Mouse (Mus musculus): ENCODE results near the gene Lss.

Lss gene

DNA sequence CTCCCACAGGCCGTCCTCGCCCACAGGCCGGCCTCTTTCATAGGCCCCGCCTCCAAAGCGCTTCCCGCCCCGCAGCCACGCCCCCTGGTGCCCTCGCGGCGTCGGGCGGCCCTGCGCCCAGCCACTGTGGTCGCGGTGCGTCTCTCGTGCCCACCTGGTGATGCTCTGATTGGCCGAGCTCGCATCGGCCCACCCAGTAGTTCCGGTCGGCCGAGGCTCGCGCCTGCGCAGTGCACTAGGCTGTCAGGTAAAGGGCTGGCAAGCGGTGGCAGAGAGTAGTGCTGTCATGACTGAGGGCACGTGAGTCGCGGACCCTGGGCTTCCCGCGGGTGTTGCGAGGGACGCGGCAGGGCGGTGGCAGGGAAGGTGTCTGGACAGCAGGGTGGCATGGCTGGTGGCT, at the start of gene Lss:
Lss (plus strand) TSS at position 214 of the 400 bp plus-strand sequence.
- DNase-seq, result peak; percentile 98

DNA sequence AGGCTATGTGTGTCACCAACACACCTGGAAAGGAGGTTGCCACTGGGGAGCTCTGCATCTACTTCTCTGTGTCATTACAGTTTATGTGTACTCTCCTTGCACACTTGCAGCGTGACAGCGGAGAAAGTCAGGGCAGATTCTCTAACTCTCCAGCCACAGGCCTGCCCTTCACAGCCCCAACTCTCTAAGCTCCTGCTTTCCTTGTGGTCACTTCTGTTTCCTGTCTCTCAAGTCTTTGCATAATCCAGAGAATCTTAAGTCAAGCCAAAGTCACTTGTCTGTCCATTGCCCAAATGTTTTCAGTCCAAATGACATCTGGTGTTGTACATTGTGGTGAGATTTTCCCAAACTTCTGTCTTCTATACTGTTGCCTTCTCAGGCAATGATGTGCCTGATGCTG, 45.1 kb upstream of the Lss start:
- DNase-seq, result no peak

DNA sequence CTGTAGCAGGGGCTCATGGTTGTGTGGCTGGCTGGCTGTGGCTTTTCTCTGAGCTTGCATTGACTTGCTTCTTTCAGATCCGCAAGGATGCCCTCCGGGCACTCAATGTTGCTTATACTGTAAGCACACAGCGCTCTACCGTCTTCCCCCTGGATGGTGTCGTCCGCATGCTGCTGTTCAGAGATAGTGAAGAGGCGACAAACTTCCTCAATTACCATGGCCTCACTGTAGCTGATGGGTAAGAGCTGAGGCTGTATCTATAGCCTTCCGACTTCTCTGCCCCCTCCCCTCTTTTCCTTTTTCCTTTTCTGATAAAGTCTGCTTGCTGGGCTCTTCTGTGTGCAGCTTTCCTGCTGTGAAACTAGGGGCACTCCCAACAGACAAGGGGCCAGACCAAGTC, 43.1 kb upstream of the Lss start:
- no peak for DNase-seq

DNA sequence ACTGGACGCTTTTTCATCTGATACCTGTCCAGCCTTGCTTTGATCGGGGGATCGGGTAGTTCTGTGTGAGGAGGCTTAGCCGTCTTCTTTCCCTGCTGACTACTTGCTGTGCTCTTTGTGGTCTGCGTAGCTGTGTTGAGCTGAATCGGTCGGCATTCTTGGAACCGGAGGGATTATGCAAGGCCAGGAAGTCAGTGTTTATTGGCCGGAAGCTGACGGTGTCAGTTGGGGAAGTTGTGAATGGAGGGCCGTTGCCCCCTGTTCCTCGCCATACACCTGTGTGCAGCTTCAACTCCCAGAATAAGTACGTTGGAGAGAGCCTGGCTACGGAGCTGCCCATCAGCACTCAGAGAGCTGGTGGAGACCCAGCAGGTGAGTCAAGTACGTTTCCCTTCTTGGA, 42.2 kb upstream of the Lss start:
- DNase-seq, result no peak

DNA sequence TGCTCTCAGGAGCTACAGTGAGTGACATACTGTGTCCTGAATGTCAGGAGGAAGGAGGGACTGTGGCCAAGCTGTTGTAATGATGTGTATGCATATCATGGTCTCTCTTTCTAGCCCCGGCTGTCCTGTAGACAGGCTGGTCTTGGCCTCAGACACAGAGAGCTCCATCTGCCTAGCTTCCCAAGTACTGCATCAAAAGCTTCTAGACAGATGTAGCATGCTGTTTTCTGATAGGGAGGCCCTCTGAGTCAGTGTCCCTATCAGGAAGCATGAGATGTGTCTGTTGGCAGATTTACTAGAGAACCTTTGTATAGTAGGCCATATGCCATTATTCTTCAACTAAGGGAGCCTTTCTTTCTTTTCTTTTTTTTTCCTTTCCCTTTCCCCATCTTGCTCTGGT, 37.9 kb upstream of the Lss start:
- DNase-seq, result no peak

DNA sequence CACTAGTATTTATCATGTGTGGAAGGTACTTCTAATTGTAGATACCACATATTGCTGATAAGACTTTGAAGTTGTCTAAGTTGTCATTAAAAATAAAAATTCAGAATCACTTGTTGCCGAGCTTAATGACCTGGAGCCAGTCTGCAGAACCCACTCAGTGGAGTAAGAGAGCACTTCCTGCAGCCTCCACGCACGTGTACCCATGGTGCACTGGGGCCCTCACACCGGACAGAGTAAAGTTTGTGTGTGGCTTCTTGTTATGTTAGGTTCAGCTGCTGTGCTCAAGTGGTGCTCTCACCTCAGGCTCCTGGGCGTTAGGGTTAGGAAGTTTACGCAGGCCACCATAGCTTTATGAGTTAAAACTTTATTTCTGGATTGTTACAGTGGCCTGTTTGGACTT, 35.9 kb upstream of the Lss start:
- no peak for DNase-seq

DNA sequence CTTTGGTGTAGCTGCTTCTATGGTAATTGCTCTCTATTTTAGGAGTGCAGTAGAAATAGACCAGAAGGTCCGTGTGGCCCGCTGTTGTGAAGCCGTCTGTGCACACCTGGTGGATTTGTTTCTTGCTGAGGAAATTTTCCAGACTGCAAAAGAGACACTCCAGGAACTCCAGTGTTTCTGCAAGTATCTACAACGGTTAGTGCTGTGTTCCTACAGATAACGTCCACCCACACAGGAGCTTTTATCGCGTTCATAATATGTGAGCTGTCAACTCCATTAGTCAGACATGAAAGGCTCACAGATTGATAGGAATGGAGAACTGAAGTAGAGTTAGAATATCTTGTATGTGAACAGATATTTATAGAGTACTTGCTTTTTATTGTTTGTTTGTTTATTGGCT, 35.0 kb upstream of the Lss start:
- DNase-seq, result no peak

DNA sequence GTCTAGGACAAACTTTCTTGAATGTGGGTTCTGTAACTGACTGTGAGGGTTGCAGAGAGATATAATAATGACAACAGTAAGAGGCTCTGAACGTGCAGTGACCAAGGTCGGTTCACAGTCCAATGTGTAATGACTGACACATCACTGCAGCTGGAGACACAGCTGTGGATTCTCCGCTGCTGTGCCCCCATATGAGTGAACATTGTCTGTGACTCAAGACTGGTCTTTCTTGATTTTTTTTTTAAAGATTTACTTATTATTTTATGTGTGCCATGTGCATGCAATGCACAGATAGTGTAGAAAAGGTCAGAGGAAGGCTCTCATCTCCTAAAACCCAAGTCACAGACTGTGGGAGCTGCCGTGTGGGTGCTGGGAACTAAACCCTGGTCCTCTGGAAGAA, 33.9 kb upstream of the Lss start:
- no peak for DNase-seq

DNA sequence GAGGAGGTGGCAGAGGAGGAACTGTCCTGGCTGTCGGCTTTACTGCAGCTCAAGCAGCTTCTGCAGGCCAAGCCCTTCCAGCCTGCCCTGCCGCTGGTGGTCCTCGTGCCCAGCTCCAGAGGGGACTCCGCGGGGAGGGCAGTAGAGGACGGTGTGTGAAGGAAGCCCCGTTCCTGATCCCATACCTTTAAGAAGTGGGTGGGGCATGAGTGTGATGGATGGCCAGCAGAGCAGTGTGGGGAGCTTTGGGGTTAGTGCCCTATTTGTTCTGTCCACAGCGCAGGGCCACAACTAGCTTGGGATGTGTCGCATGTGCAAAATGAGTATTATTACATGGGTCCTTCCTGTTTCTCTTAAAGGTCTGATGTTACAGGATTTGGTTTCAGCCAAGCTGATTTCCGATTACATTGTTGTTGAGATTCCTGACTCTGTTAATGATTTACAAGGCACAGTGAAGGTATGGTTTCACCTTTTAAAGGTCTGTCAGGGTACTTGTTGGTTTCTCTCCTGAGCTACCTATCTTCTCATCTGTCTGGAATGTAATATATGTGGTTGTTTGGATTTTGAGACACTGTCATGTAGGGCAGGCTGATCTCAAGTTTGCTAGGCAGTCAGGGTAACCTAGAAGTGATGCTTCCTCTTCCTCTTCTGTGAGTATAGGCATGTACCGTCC, 27.0 kb upstream of the Lss start:
- DNase-seq, result no peak

DNA sequence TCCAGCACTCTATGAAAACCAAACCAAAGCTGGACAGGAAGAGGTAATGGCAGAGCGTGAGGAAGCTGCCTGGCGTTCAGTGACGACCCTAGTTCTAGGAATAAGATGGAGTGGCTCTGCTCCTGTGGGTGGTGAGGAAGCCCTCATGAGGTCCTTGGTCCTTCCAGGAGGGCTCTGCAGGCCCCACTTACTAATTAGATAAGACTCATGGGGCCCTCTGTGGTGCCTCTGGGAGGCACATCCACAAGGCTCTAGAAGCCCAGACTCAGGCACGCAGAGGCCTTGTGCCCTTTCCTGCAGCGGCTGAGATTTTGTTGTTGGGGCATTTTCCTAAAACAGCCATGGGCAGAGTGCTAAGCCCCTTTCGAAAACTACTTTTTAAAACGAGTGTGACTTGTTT, 25.5 kb upstream of the Lss start:
- DNase-seq, result no peak

DNA sequence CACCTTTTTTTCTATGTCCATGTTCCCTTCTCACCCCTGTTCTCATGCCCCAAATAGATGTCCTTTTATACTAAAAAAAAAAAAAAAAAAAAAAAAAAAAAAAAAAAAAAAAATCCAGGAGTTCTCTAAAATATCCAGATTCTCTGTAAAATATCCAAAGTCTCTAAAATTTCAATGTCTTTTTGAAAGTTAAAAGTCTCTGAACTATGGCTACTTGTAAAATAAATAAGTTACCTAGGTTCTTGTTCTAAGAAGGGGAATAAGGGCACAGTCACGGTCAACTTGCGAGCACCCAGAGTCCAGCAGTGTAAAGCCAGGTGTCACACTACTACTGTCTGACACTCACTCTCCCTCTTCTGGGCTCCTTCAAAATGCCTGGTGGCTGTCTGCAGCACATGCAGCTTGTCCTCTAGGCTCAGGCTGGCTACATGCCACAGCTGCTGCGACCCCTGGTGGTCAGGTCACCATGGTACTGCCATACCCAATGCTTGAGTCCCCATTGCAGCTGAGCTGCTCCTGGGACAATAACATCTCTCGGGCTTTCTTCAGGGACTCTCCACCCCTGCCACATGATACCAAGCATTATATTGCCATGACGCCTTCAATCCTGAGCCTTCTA, 18.3 kb upstream of the Lss start:
- DNase-seq, result peak; percentile 33

DNA sequence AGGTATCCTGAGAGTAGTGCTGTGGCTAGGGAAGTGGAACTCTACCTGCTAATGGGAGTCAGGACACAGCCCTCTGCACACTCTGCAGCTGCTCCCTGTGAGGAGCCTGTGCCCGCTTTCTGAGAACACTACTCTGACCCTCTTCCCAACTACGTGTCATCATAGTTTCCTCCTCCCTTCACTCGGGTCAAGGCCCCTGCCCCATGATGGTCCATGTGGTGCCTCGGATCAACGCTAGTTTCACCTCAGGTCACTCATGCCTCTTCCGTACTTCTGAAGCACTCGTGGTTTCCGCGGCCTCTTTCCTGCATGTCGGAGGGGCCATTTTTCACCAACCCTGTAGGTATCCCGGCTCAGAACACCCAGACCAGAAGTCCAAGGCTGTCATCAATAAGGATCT, 466 bp upstream of the Lss start:
- no peak for DNase-seq

DNA sequence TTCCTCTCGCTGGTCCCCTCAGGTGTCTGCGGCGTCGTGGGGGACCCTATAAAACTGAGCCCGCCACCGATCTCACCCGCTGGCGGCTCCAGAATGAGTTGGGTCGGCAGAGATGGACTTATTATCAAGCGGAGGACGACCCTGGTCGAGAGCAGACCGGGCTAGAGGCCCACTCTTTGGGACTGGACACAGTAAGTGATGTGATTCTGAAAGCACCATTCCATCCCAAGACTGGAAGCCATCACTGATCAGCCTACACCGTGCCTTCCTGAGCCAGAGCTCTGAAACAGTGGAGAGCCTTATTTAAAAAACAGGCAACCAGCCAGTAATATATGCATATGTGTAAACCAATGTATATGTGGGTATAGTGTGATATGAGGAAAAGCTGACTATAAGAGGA, 440 bp downstream of the Lss start:
- DNase-seq, result no peak

DNA sequence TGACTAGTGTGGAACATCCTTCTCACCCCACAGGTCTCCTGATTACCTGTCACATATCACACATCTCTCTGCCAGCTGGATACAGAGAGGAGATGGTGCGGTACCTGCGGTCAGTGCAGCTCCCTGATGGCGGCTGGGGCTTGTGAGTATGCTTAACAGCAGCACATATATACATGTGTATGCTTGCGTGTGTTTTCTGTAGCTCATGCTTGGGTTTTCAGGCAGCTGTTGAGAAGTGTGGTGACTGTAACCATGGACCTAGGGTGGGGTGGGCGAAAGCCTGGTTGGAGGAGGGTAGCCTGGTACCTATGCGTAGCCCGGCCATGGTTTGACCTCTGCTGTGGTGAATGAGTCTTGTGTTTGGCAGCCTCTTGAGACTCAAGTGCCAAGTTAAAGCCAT, 4.1 kb downstream of the Lss start:
- DNase-seq, result no peak

DNA sequence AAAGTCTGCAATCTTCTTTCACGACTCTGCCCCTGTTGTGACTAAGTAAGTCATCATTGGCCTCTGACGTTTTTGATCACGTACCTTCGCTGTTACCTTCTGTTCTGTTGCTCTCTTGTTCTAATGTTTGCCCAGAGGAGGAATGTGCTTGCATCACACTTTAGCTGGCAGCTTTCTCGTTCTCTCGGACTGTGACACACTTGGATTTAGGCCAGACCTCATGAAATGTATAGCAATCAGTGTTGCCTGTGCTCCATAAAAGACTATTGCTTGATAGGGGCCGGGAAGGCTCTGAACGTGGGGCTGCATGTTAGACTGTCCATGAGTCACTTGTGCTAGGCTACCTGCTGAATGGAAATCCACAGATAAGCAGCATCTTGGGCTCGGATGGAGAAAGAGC, 6.2 kb downstream of the Lss start:
- no peak for DNase-seq

DNA sequence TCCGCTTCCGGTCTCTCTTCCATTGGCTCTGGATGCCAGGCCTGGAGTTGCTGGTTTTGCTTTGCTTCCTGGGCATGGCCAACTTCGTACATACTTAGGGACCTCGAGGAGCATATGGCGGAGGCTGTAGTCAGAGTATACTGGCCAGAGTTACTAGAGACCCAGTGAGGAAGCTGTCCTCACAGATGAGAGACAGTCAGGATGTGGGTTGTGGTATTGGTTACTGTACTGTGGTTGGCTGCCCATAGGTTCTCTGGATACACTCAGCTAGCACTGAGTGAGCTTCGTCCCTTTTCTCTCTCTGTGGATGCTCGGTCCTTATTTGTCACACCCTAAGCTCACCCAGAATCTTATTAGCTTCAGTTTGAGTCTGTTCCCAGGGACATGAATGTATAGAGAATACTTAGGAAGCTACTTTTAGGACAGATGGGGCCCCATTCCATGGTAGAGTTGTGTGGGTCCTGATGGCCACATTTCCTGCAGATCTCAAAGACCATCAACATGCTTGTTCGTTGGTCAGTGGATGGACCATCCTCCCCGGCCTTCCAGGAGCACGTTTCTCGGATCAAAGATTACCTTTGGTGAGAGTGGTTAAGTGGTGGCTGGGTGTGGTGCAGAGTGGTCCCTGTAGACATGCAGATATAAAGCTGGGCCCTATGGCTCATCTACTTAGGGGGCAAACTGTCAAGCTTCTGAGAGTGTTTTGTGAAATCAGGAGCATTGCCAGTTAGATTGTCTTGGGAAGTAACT, 10.1 kb downstream of the Lss start:
- no peak for DNase-seq

DNA sequence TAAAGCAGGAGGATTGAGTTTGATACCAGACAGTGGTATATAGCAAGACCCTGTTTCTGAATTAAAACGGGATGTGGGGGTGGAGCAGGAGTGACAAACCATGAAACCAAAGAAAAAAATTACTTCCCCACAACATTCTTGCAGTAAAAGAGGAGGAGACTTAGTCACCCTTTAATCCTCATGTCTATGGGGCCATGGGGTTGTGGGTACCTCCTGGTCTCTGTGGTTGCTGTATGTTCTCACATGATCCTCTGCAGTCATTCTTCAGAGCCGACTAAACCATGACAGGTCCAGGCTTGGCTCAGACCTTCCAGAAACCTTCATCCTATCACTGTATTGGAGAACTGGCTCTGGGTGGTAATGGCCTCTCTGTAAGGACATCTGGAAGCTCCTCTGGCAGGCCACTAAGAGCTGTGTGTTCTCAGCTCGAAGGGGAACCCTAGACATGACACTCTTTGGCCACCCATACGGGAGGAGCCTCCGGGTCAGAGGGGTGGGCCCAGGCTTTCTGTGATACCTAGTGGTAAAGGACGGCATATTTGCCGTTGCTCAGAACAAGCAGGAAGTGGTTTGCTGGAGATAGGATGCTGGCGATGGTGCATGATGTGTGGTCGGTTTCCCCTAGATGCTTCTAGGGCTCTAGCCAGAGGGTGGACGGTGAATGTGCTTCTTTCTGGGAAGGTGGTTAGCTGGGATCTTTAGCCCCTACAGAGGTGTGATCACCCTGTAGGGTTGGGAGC, 11.4 kb downstream of the Lss start:
- DNase-seq, result no peak

DNA sequence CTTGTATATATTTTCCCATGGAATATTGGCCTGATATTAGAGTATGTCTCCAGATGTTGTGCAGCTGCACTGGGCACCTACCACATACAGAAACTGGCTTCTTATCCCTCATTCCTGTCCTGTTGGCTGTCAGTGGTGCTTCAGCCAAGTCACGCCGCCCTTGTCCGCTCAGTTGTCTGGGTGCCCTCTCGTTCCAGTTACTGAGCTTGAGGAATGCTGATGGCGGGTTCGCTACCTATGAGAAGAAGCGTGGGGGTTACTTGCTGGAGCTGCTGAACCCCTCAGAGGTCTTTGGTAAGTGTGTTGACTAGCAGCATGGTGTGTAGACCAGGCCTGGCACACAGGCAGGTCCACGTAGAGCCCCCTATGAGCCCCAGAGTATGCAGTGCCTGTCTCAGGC, 15.2 kb downstream of the Lss start:
- DNase-seq, result no peak

DNA sequence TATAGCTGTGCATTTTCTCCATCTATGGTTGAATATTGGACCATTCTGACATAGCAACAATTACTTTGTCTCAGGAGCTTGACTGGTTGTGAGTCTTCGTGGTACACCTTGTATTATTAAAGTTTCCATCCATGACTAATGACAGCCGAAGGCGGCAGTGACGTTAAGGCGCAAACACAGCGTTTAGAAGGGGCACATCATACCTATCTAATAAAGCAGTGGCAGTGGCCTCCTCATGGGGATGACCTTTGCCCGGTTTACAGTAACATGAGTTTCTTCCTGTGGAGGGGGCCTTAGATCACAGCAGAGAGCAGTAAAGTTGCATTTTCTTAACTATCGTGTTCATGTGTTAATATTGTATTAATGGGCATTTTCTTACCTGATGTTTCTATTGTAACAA, 16.8 kb downstream of the Lss start:
- no peak for DNase-seq

DNA sequence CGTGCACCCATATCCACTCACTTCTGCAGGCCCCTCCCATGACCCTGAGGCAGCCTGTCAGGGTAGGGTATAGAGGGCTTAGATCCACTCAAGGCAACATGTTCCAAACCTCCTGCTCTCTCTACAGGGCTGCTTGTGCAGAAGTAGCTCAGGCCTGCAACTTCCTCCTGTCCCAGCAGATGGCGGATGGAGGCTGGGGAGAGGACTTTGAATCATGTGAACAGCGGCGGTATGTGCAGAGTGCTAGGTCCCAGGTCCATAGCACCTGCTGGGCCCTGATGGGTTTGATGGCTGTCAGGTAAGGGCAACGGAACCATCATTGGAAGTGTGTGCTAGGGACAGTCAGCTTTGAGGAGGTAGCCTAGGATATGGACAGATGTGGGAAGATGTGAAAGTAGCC, 19.1 kb downstream of the Lss start:
- no peak for DNase-seq

DNA sequence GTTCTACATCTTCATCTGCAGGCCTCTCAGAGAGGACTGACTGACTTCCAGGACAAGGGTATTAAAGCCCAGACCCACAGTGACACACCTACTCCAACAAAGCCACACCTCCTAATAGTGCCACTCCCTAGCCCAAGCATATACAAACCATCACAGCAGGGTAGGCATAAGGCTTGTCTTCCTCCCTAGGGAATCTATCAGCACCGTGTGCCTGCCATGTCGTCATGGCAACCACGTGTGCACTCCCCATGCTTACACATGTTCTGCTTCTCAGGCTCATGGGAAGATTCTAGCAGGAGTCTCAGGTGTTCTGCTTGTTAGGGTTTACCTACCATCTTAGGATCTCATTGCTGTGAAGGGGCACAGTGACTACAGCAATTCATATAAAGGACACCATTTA, 20.2 kb downstream of the Lss start:
- DNase-seq, result no peak

DNA sequence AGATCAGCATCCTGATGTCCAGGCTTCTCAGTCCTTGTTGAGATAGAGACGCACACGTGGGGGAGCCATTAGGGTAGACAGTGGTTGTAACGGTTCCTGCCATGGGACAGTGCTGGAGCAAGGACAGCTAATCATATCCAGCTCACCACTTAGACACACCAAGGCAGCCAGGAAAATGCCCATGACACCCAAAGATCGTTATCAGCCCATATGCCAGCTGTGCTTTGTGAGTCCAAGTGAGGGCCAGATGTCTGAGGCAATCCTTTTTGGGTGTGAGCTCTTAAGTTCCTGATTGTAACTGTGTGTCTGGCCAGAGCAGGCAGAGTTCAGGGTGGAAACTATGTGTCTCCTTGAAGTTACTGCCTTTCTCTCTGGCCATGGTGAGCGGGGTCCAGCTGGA, 22.7 kb downstream of the Lss start:
- DNase-seq, result no peak

DNA sequence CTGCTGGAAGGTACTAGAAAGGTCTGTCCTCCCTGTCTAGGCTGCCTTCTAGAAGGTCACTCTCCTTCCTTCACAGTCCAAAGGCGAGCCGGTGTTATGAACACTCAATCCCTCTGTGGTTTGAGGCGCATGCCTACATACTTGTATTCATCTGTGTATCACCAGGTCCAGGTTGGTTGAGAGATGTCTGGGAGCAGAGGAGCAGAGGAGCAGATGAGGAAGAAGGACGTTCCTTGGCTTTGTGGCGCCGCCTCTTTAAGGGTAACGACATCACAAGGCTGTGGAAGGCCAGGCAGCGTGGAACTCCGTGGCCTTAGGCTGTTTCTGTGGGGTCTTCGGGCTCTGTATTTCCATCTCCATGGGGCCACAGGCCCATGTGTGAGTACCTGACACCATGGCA, 30.6 kb downstream of the Lss start, which contains the start of gene Spatc1l:
Spatc1l (plus strand) TSS at position 301 of the 400 bp plus-strand sequence.
- DNase-seq, result no peak
